Mouse (Mus musculus) spleen, adult 2 months (tissue): ENCODE data around the gene Rps18.

Experiments used
- CTCF ChIP-seq: fragments of 200-500 bp; IDR thresholded peaks from 2 replicates; pipeline ENCODE4 v1.5.1; 2011; ENCODE audit warnings: mild to moderate bottlenecking, inconsistent platforms; ENCODE audit not compliant: insufficient read depth, insufficient read length, insufficient replicate concordance; ENCODE audit errors: extremely low read depth
- POLR2A ChIP-seq: fragments of 200-500 bp; IDR thresholded peaks from 2 replicates; pipeline ENCODE4 v1.6.1; 2011; ENCODE audit warnings: low read depth, low read length, inconsistent platforms

GRCm38 (mm10) chr17:34000150-34000537 is 44.3 kb upstream of the Rps18 start, which contains the start of gene H2-K1:
- TF ChIP-seq CTCF (no peak), POLR2A (peak; percentile 100)
